Mouse (Mus musculus) T-cell, adult 66 days (primary cell): ENCODE data around the gene Gm9. TPM values are rescaled to one million over a fixed set of nuclear protein-coding genes. Genes with fewer than 3 reads are reported as not detected.

Experiments
- total RNA-seq, 2 experiments: library from RNA; stranded (reverse); gene quantifications; 3 replicates in 1 of 2; 4 replicates in 1 of 2; pipeline ENCODE4 v1.2.4; 2023

The Gm9 gene
- total RNA-seq, result not detected

DNA sequence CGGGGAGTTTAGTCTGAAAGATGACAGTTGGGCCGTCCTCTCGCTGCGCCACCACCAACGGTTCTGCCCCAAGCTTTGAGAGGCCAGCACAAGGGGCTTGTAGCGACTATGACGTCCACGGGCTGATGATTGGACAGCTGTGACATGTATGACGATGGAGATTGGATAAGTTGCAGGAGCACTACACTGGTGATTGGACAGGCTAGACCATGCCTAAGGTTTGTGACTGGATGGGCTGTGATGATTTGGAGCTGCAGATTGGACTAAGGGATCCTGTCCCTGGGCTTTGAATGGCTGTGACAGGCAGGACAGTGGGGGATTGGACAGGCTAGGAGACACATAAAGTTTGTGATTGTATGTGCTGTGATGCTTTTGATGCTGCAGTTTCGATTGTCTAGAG lies at the start of gene Gm9:
Gene Gm9 (minus strand): TSS at position 101 of the 400 bp plus-strand sequence.

GRCm38 (mm10) chrX:37249619-37250018 lies 38.8 kb upstream of the Gm9 start, which contains the start of gene Rhox3a:
Gene Rhox3a (plus strand): TSS chrX:37249919.

GRCm38 (mm10) chrX:37244676-37245075 lies 33.8 kb upstream of the Gm9 start, which contains the start of gene Rhox2a:
Gene Rhox2a (plus strand): TSS chrX:37244976.

GRCm38 (mm10) chrX:37222158-37222557 lies 11.3 kb upstream of the Gm9 start, which contains the start of gene Rhox1:
Gene Rhox1 (minus strand): TSS chrX:37222258.

GRCm38 (mm10) chrX:37191105-37191743 lies 19.6 kb downstream of the Gm9 start, which contains the start of the genes Ndufa1 and Rnf113a1:
Gene Ndufa1 (minus strand): TSS chrX:37191163.
Gene Rnf113a1 (plus strand): TSS chrX:37191245.

DNA sequence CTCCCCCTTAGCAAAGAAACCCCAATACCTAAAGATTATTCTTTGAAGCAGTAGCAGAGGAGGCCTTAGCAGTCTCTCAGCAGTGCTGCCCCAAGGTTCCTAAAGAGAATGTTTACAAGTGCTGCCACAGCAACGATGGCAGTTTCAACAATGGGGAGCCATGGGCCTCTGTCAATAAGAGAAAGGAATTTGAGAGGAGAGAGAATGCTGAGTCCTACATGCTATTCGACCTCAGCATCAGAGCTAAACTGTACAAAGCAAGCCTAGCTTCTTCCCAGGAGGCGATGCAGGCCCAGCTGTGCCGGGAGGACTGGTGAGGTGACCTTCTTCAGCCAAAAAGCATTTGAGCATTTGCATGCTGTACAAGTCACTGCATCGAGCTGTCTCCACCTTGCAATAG lies 42.1 kb downstream of the Gm9 start, which contains the start of gene Akap14:
Gene Akap14 (minus strand): TSS at position 101 of the 400 bp plus-strand sequence.

Other genes with a start within 250 kb of the Gm9 start
- 100 to 1,000 TPM; 162 to 167 TPM for gene Sept6, start 219.2 kb downstream of the Gm9 start, total RNA-seq
- not detected for gene Sowahd, start 162.2 kb downstream of the Gm9 start, total RNA-seq
- 1,000 to 10,000 TPM; 1,621 to 1,624 TPM for gene Rpl39, start 125.6 kb downstream of the Gm9 start, total RNA-seq
- gene Upf3b, start 100.7 kb downstream of the Gm9 start, total RNA-seq, result 10 to 100 TPM; 29.2 to 31.6 TPM
- gene Nkap, start 84.2 kb downstream of the Gm9 start, total RNA-seq, result 10 to 100 TPM; 14.3 to 19.1 TPM
- under 1 TPM in 1 of 2 experiments, not detected in 1; 0.33 TPM for gene Akap14, start 42.2 kb downstream of the Gm9 start, total RNA-seq
- 100 to 1,000 TPM in 1 of 2 experiments, 10 to 100 TPM in 1; 83.6 to 118 TPM for gene Ndufa1, start 19.9 kb downstream of the Gm9 start, total RNA-seq
- 1 to 10 TPM; 3.0 to 3.5 TPM for gene Rnf113a1, start 19.8 kb downstream of the Gm9 start, total RNA-seq
- gene Rhox1, start 11.2 kb upstream of the Gm9 start, total RNA-seq, result not detected
- not detected for gene Rhox2a, start 33.9 kb upstream of the Gm9 start, total RNA-seq
- not detected for gene Rhox3a, start 38.9 kb upstream of the Gm9 start, total RNA-seq
- gene Rhox4a, start 54.3 kb upstream of the Gm9 start, total RNA-seq, result not detected
- not detected for gene Rhox3a2, start 169.0 kb upstream of the Gm9 start, total RNA-seq
- not detected for gene Rhox4a2, start 179.8 kb upstream of the Gm9 start, total RNA-seq
- not detected for gene Rhox2b, start 201.0 kb upstream of the Gm9 start, total RNA-seq
- gene Rhox4b, start 221.5 kb upstream of the Gm9 start, total RNA-seq, result not detected
- not detected for gene Rhox2c, start 242.6 kb upstream of the Gm9 start, total RNA-seq
- not detected for gene Rhox3c, start 247.5 kb upstream of the Gm9 start, total RNA-seq